Mouse (Mus musculus) retina, postnatal 7 days (tissue): ENCODE data around the gene Muc4.

Experiments used
- DNase-seq: peaks from one replicate; pipeline ENCODE4 v3.0.0-alpha.2; 2012; ENCODE audit warnings: low read depth, low spot score

The Muc4 gene

GRCm38 (mm10) chr16:32735586-32735985 lies at the start of gene Muc4:
Gene Muc4, plus strand, starts transcription at chr16:32735886.
- DNase-seq: no peak

GRCm38 (mm10) chr16:32685998-32686397 lies 49.7 kb upstream of the Muc4 start:
- no peak for DNase-seq

GRCm38 (mm10) chr16:32687221-32687620 lies 48.5 kb upstream of the Muc4 start:
- no peak for DNase-seq

- DNase-seq: no peak
These were observed 46.9 kb upstream of the Muc4 start for GRCm38 (mm10) chr16:32688770-32689169.

DNA sequence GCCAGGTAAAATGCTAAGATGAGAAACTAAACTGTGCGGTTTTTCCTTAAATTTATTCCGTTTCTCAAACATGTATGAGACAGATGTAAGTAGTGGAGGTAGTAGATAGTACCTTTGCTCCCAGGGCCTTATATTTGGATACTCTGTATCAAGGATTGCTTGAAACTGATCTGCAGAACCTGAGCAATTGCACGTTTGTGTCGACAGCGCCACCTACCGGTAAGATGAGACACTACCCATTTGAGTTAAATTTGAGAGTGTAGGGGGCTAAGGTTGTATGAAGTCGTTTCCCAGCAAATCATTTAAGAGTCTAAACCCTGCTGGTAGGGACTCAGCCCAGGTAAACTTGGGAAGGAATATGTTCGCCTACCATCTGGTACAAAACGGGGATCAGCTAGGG lies 46.2 kb upstream of the Muc4 start:
- DNase-seq: peak; percentile 56

- DNase-seq: no peak
These were observed 38.7 kb upstream of the Muc4 start for GRCm38 (mm10) chr16:32696841-32697464.

- DNase-seq: no peak
These were observed 37.8 kb upstream of the Muc4 start for GRCm38 (mm10) chr16:32697665-32698446.

DNA sequence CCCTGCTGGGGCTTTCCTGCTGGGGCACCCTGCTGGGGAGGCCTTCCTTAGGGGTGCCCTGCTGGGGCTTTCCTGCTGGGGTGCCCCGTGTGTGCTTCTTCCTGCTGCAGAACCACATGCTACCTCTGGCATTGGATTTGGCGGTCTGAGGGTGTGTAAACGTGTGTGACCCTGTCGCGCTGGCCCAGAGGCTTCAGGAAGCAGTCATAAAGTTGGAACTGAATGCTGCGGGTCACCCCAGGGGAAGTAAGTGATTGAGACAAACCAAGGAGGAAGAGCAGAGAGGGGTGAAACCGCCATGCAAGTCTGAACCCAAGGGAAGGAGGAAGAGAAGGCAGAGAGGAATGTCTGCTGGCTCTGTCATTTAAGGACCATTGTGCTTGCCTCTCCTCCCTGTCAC lies 37.1 kb upstream of the Muc4 start:
- DNase-seq: no peak

GRCm38 (mm10) chr16:32703312-32703912 lies 32.3 kb upstream of the Muc4 start:
- no peak for DNase-seq

DNA sequence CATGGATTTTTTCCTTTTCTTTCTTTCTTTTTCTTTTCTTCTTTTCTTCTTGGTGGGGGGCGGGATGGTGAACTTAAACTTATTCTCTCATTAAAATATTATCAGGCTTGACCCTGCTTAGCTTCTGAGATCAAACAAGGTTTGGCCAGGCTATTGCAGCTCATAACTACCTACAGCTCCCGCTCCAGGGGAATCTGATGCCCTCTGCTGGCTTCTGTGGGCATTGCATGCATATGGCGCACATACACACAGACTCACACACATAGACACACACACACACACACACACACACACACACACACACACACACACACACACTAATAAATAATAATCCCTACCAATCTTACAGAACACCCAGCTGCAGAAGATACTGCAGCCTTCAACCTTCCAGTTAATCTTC lies 30.1 kb upstream of the Muc4 start:
- DNase-seq: no peak

DNA sequence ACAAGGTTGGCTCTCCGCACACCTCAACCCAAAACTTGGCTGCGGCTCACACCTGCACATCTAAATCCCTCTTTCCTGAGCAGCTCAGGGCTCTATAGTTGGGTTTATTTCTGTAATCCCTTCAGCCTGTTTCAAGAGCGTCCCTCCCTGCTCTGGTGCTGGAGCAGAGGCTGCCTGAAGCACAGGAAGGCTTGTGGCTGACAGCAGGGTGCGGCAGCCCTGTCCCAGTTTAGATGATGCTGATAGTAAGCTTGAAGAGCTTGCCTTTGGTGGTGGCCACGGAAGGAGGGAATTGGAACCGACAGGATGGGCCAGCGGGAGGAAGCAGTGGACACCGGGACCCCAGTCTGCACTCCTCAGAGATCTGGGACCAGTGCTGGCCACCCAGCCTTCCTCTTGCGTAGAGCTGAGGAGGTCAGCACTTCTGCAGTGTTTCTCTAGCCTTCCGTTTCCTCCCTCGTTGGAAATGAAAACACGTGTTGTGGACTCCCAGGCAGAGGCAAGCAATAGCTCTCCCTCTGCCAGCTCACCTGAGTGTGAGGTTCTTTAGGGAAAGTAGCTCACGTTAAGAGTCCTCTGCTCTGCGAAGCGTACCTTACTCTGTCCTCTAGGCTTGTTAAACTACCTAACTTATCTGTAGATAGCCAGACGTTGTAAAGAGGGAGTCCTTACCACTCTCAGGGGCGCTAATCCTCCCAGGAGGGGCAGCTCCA lies 28.4 kb upstream of the Muc4 start:
- DNase-seq: no peak

DNA sequence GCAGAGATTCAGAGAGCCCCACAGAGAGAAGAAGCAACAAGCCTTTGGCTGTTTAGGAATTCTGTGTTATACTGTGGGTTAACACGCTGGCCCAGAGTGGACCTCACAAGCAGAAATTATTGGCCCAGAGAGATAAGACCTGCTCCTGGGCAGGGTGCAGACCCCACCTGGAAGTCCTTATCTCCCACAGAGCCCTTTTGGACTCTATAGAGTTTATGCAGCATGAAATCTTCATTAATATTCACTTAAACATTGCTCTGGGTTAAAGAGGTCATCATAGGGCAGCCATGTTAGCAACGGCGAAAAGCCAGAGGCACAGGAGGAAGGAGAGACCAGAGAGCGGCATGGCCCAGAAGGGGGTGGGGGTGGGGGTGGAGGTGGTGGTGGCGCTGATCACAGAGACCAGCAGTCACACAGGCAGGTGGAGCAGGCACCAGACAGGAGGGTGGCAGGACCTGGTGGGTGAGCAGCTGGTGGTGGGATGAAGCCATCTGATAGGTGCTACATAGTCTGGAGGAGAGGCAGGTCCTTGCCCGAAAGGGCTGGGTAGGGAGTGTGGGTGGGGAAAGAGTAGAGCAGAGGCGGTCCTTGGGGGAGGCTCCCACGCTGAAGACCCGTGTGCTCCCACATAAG lies 27.7 kb upstream of the Muc4 start:
- DNase-seq: no peak

DNA sequence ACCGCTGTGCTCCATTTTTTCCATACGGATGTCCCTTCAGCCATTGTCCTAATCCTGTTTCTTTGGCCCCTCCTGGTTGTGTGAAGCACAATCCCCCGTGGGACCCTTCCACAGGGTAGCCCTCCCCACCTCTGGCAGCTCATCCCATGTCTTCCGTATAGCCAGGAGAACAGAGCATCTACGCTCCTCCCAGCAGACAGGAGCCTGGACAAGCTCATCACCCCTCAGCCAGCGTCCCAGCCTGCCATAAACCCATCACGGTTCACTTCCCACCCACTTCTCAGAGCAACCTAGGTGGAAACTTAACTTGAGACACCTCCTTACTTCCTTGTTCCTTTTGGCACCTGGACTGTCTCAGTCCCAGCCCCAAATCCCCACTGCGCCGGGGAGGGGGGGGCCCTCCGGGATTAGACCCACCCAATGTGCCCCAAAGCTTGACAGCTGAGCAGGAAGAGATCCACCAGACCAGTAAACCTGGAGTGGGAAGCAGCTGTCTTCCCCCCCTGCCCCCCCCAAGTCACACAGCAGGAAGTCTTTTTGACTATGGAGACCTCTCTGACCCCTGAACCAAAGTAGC lies 27.1 kb upstream of the Muc4 start:
- DNase-seq: no peak

- DNase-seq: no peak
These were observed 26.6 kb upstream of the Muc4 start for GRCm38 (mm10) chr16:32709116-32709515.

DNA sequence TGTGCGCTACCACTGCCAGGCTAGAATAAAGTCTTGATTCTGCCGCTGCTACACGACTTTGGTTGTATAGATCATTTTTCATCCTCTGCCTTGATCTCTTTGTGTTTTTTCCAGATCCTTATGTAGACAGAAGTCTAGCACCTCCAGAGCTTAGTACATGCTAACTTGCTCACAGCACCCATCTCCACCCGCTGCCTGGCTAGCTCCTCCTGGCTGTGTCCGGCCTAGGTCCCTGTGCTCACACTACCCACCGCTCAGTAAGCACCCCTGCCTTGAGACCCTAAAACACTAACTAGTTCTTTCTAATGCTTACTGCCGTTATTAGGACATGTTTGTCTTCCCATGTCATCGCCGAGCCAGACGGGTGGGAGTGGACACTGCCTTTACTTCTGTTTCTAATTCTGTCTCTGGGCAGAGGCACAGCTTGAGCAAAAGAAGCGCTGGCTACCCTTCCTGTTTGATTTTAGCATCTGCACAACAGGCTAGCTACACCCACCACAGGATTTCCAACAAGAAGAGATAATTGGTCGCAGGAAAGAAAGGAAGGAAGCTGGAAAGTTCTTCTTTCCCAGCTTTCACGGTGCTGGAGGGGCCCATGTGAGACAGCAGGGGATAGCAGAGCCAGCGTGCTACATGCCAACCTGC lies 25.1 kb upstream of the Muc4 start:
- DNase-seq: no peak

DNA sequence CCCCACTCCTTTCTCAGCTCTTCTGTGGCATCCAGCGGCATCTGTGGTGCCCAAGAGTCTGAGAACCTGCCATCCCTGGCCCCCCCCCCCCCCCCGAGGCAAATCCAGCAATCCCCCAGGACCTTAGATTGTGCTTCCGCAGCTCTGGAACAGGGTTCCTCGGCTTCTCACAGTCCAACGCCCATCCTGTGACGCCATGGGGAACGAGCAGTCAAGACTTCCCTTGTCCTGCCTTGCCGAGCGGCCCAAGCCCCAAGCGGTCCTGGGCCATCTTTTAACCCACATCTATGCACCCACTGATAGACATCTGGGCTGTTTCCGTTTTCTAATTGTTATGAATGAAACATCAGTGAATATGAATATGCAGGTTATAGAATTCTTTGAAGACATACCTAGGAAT lies 23.5 kb upstream of the Muc4 start:
- no peak for DNase-seq

- no peak for DNase-seq
These were observed 22.1 kb upstream of the Muc4 start for GRCm38 (mm10) chr16:32713556-32713955.

DNA sequence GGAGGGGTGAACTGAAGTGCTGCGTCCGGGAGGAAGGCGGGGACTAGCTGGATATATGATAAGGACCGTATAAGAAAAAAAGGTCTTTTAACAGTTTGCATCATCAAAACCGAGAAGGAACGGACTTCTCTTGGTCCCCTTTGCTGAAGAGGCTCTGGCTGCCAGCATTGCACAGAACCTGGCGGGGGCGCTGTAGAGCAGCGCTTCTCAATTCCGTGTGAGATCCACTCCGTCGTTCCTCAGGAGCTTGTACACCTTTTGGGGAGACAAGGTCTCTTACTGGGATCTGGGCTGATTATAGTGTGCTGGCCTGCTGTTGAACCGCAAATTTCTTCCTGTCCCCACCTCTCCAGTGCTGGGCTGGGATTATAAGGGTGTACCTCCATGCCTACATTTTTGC lies 20.3 kb upstream of the Muc4 start:
- DNase-seq: no peak

- no peak for DNase-seq
These were observed 12.5 kb upstream of the Muc4 start for GRCm38 (mm10) chr16:32723163-32723562.

- DNase-seq: no peak
These were observed 11.9 kb upstream of the Muc4 start for GRCm38 (mm10) chr16:32723767-32724166.

DNA sequence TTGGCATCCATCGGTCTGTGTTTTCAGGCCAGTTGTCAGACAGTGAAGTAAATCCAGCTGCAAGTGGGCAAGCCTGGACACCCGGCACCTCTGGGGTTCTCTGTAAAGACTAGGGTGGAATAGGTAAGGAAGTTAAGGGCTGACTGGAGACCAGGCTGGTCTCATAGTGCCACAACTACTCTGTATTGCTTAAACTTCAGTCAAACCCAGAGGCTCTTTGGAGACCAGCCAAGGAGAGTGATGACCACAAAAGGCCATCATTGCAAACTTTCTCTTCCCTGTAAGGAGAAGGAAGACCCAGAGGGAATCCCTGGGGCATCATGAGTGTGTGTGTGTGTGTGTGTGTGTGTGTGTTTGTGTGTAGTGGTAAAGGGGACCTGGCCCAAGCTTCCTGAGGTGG lies 11.4 kb upstream of the Muc4 start:
- DNase-seq: no peak
